Mouse (Mus musculus) brain, embryonic 14.5 days (tissue): ENCODE results near the gene AI837181.

Experiments
- CTCF ChIP-seq: fragments of 200-500 bp; IDR thresholded peaks from 2 replicates; pipeline ENCODE4 v1.5.1; 2012; ENCODE audit warnings: inconsistent platforms, mild to moderate bottlenecking, moderate library complexity, borderline replicate concordance; ENCODE audit not compliant: insufficient read depth, insufficient read length; ENCODE audit errors: extremely low read depth
- POLR2A ChIP-seq: fragments of 200-500 bp; IDR thresholded peaks from 2 replicates; pipeline ENCODE4 v1.6.1; 2012; ENCODE audit warnings: mild to moderate bottlenecking, inconsistent platforms, borderline replicate concordance; ENCODE audit not compliant: poor library complexity, insufficient read depth, insufficient read length, severe bottlenecking; ENCODE audit errors: extremely low read depth

- TF ChIP-seq POLR2A (no peak), CTCF (no peak)
These were observed 19.5 kb downstream of the AI837181 start for GRCm38 (mm10) chr19:5444371-5444908.
